Mouse (Mus musculus) liver, postnatal 0 days (tissue): Measurements from ENCODE around the gene Fam222a. TPM values are rescaled to one million over a fixed set of nuclear protein-coding genes. Genes with fewer than 3 reads are reported as not detected.

Source experiments
- ATAC-seq: fragments of 200-750 bp; cut with Nextera tagmentation; 2 replicates; pipeline ENCODE4 v1.8.0; 2017; ENCODE audit warnings: mild to moderate bottlenecking, moderate library complexity
- DNase-seq: peaks from one replicate; pipeline ENCODE4 v3.0.0-alpha.2; 2016
- H3K27ac ChIP-seq: fragments of 300-500 bp; sonication (generic); 2 replicates; pipeline ENCODE4 v1.5.1; 2014; ENCODE audit warnings: antibody characterized with exemption, moderate library complexity, mild to moderate bottlenecking, low read depth
- H3K27me3 ChIP-seq: fragments of 300-500 bp; sonication (generic); 2 replicates; pipeline ENCODE4 v1.6.1; 2014; ENCODE audit warnings: low read length, control low read depth, mixed read lengths; ENCODE audit not compliant: insufficient read depth
- H3K36me3 ChIP-seq: fragments of 300-500 bp; sonication (generic); replicated peaks from 2 replicates; pipeline ENCODE4 v1.6.1; 2014; ENCODE audit warnings: mild to moderate bottlenecking, control low read depth, low read length, moderate library complexity, mixed read lengths; ENCODE audit not compliant: insufficient read depth
- H3K4me1 ChIP-seq: fragments of 300-500 bp; sonication (generic); 2 replicates; pipeline ENCODE4 v1.6.1; 2014; ENCODE audit warnings: antibody characterized with exemption, mild to moderate bottlenecking, control low read depth; ENCODE audit not compliant: insufficient read depth
- H3K4me2 ChIP-seq: fragments of 300-500 bp; sonication (generic); 2 replicates; pipeline ENCODE4 v1.6.1; 2014; ENCODE audit warnings: low read depth, mild to moderate bottlenecking, low read length, moderate library complexity, mixed read lengths
- H3K4me3 ChIP-seq: fragments of 300-500 bp; sonication (generic); 2 replicates; pipeline ENCODE4 v1.5.1; 2014; ENCODE audit warnings: low read depth, low read length
- H3K9ac ChIP-seq: fragments of 300-500 bp; sonication (generic); replicated peaks from 2 replicates; pipeline ENCODE4 v1.6.1; 2014; ENCODE audit warnings: mild to moderate bottlenecking, moderate library complexity
- H3K9me3 ChIP-seq: fragments of 300-500 bp; sonication (generic); 2 replicates; pipeline ENCODE4 v1.6.1; 2016; ENCODE audit warnings: mild to moderate bottlenecking, control low read depth, low read length, mixed read lengths
- CTCF ChIP-seq: sonication (generic); IDR thresholded peaks from 2 replicates; pipeline ENCODE4 v1.5.1; 2016; ENCODE audit warnings: antibody characterized with exemption, low read depth
- EP300 ChIP-seq: IDR thresholded peaks from 2 replicates; pipeline ENCODE4 v1.6.1; 2016; ENCODE audit warnings: antibody characterized with exemption, low read depth, mild to moderate bottlenecking
- WGBS: fragments of 180-500 bp; shearing (Covaris S2); extraction: QIAGEN DNeasy Blood & Tissue Kit; methylation state at CpG from one replicate; pipeline ENCODE4 v1.1.7; 2014; ENCODE audit not compliant: insufficient replicate concordance; 5-methylcytosine and 5-hydroxymethylcytosine counted together
- polyA plus RNA-seq: library from polyadenylated mRNA; unstranded; fragments of >200 nt; fragmentation: Nextera tagmentation; extraction: Ambion mirVana; gene quantifications from 2 replicates; pipeline ENCODE4 v1.2.1, GENCODE M21; 2015

Gene Fam222a
- polyA plus RNA-seq, 1 experiment from 2014 or later = 0.80 TPM

DNA sequence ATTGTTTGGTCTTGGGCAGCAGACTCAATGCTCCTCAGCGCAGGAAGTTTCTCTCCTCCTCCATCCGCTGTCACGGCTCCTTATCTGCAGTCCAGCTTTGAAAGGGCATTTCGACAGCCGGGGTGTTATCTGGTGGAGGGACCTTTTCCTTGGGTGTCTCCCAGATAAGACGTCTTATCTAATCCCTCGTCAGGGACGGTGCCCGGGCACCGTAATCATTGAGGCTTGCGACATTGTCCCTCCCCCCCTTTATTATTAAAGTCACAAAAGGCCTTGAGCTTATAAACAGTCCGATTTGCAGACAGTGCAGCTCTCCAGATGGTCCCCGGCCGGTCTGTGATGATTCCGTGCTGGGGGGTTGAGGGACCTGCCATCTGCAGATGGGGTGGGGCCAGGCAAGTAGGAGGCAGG, 23.3 kb downstream of the Fam222a start:
- peaks cover 72% of the 10 kb centered on the region for H3K4me1 ChIP-seq
- no peak for DNase-seq
- H3K4me2 ChIP-seq = peak overlapping the region; percentile 16
- 0 out of 2 replicates have a peak overlapping the region, but pooled peaks have one; percentile 22 for H3K27ac ChIP-seq
- no peaks in the 10 kb centered on the region for H3K36me3 ChIP-seq
- H3K9me3 ChIP-seq = no peaks in the 10 kb centered on the region
- TF ChIP-seq CTCF (no peak), EP300 (peak; percentile 41; the same call in 1 of the 2 replicates)
- no peak overlapping the region for H3K4me3 ChIP-seq
- no peaks in the 10 kb centered on the region for H3K27me3 ChIP-seq
- H3K9ac ChIP-seq = no peak overlapping the region
- ATAC-seq = no peak
- WGBS = 18% methylated on average over 15 of the region's 15 CpGs

DNA sequence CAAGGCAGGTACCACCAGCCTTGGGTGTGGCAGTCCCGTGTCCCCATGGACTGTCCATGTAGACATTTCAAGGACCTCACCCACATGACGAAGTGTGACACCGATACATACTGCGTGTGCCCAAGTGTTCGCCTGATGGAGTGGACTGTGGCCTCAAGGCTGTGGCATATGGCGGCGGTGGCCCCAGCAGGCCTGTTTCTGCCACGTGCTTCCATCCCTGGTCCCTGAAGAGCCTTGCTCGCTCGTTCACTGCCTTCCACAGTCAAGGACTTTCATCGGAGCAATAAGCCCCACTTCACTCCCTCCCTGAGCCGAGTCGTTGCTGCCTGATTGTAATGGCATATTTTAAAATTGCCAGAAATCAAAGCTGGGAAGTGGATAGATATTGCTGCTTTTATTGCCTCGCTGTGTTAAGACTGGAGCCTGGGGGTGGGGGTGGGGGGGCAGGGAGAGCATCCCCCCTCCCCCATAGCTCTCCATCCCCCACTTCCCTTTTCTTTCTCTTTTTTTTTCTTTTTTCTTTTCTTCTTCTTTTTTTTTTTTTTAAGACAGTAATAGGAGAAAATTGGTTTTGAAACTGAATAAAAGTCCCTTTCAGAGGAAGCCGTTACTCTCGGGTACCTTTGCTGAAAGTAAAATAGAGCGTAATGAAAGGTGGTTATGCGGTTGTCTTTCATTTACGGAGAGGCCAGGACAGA, 24.8 kb downstream of the Fam222a start:
- ATAC-seq = no peak
- WGBS = 67% methylated on average over 19 of the region's 19 CpGs

DNA sequence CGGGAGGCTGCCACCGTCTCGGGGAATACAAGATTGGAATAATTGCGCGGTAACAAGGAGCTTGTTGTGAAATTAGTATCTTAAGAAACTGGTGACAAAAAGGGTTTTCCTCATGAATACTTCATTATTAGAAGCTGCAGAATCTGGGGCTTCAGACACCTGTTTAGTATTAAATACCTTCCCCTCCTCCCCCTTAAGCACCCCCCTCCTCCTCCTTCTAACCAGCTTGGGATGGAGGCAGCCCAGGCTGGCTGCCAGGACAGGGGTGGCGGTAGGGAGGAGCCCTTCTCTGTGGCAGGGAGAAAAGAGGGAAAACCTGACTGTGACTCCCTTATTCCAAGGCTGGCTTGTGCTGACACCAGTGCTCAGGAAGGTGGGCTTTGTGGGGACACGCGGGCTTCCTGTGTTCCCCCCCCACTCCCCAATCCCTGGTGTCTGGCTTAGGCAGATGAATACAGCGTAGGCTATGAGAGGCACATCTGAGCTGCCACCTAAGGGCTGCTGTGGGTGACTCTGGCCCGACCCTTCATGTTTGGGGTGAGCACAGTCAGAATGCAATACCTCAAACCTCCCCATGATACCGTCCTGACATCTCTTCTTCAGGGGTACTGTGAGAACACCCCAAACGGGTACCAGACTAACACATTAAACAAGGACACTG, 25.5 kb downstream of the Fam222a start:
- DNase-seq (no peak), ATAC-seq (no peak)
- Histone ChIP-seq H3K4me3 (no peak overlapping the region), H3K27me3 (no peaks in the 10 kb centered on the region), H3K4me1 (peaks cover 91% of the 10 kb centered on the region), H3K27ac (no peak overlapping the region), H3K36me3 (no peaks in the 10 kb centered on the region), H3K9ac (no peak overlapping the region), H3K4me2 (no peak overlapping the region), H3K9me3 (no peaks in the 10 kb centered on the region)
- 62% methylated on average over 11 of the region's 12 CpGs for WGBS
- TF ChIP-seq CTCF = no peak
- no peak for TF ChIP-seq EP300

More for the DNA sequence above, 24.8 kb downstream of the Fam222a start:
- Histone ChIP-seq H3K27ac (no peak overlapping the region), H3K4me2 (no peak overlapping the region), H3K9me3 (no peaks in the 10 kb centered on the region), H3K4me3 (no peak overlapping the region), H3K27me3 (no peaks in the 10 kb centered on the region), H3K4me1 (peaks cover 86% of the 10 kb centered on the region), H3K36me3 (no peaks in the 10 kb centered on the region), H3K9ac (no peak overlapping the region)
- TF ChIP-seq CTCF (no peak), EP300 (no peak)
- no peak for DNase-seq

DNA sequence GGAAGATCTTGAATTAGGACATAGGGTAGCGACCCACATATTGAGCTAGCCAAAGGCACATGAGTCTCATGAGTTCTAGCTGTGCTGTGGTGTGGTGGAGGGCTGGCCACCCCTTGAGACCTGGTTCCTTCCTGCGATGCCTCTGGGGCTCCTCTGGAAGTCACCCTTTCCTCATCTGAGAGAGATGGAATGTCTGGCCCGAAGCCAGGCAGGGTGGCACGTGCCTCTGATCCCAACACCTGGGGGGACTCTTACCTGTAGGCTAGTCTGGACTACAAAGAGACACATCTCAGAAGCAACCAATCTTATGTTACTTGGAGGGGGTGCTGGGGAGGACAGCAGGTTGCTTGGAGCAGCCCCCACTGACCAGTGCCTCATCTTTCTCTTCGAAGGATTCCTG, 26.1 kb downstream of the Fam222a start:
- Histone ChIP-seq H3K4me3 (no peak overlapping the region), H3K4me2 (peak overlapping the region; percentile 58; the same call in 1 of the 2 replicates), H3K9ac (no peak overlapping the region), H3K36me3 (no peaks in the 10 kb centered on the region), H3K9me3 (no peaks in the 10 kb centered on the region), H3K4me1 (peaks cover 88% of the 10 kb centered on the region), H3K27ac (peak overlapping the region; percentile 90), H3K27me3 (no peaks in the 10 kb centered on the region)
- ATAC-seq (no peak), DNase-seq (no peak)
- WGBS = 52% methylated on average over 5 of the region's 5 CpGs
- TF ChIP-seq CTCF = no peak
- TF ChIP-seq EP300 = no peak

DNA sequence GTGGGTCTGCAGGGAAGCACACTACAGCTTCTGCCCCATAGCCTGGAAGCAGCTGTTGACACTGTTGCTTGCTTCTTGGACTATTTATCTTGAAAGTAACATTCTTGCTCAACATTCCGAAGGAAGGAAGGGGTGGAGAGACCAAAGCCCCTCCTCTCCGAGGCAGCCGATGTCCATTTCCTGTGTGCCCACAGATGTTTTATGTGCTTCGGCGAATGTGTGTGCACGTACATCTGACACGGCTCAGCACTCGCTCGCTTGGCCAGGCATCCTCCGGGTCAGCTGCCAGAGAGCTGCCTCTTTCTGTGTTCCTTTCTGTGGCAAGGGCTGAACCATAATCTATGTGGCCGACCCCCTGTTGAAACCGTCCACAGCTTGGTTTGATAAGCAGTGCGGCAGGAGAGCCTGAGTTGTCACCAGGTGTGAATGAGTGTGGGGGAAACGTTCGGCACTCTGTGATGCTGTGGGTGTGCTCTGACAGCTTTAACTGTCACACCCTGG, 27.0 kb downstream of the Fam222a start:
- H3K27ac ChIP-seq = peak overlapping the region; percentile 90

DNA sequence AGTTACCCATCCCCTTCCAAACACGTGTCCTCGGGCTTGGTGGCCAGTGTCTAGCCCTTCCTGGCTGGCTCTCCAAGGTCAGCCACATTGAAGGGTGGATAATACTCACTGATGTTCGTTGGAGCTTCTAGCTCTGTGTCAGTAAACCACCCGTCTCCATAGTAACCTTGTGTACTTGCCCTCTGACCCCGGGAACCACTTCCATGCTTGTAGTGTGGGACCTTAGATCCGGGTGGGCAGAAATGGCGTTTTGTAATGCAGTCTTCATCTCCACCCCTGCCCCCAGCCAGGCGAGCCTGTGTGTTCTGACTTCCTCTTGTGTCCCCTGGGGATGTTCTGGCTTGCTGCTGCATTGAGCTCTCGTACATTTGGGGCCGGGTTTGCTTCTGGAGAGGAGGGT, 28.8 kb downstream of the Fam222a start:
- TF ChIP-seq CTCF (no peak), EP300 (no peak)
- H3K4me2 ChIP-seq = peak overlapping the region; percentile 56
- peak overlapping the region; percentile 90 for H3K27ac ChIP-seq
- no peak overlapping the region for H3K4me3 ChIP-seq
- no peaks in the 10 kb centered on the region for H3K27me3 ChIP-seq
- H3K9me3 ChIP-seq = no peaks in the 10 kb centered on the region
- ATAC-seq = peak; percentile 63
- H3K4me1 ChIP-seq = peaks cover 66% of the 10 kb centered on the region
- no peaks in the 10 kb centered on the region for H3K36me3 ChIP-seq
- WGBS = 10% methylated on average over 10 of the region's 10 CpGs
- no peak overlapping the region for H3K9ac ChIP-seq
- peak; percentile 59 for DNase-seq

More for the DNA sequence above, 27.0 kb downstream of the Fam222a start:
- Histone ChIP-seq H3K4me2 (peak overlapping the region; percentile 58), H3K36me3 (no peaks in the 10 kb centered on the region), H3K4me1 (peaks cover 84% of the 10 kb centered on the region), H3K9me3 (no peaks in the 10 kb centered on the region), H3K4me3 (peak overlapping the region; percentile 15; the same call in 1 of the 2 replicates), H3K27me3 (no peaks in the 10 kb centered on the region), H3K9ac (peak overlapping the region; percentile 41; the same call in 1 of the 2 replicates)
- ATAC-seq = peak; percentile 55
- WGBS = 14% methylated on average over 15 of the region's 15 CpGs
- TF ChIP-seq EP300 (0 out of 2 replicates have a peak, but pooled peaks have one; percentile 27), CTCF (no peak)
- DNase-seq = peak; percentile 61
